Mouse (Mus musculus) cerebellum, adult 18-20 months (tissue): Measurements from ENCODE around the gene Dppa5a.
"Not testable (repeated sequence)": the region's sequence is repeated elsewhere in the genome, so short reads cannot be mapped to it uniquely, and the experiment has no call there.

Experiments used
- DNase-seq, 2 experiments: peaks; one replicate each; pipeline ENCODE4 v3.0.0; 2021

The Dppa5a gene

DNA sequence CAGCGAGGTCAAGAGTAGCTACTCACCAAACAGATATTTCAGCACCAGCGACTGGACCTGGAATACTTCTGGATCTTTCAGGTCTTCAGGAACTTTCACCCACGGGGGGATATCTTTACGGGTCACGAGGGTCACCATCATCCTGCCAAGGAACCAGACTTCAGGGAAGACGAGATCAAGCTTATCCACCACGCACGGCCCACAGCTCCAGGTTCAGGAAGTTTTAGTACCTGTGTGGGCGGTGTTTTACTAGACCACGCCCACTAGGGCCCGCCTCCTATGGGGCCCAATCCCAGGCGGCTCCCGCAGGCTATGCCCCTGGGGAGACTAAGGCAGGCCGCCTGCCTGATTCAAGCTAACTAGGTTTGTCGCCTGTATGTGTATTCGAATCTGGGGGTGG, at the start of gene Dppa5a:
Gene Dppa5a (minus strand): TSS at position 219 of the 400 bp plus-strand sequence.
- DNase-seq = not testable (repeated sequence)

DNA sequence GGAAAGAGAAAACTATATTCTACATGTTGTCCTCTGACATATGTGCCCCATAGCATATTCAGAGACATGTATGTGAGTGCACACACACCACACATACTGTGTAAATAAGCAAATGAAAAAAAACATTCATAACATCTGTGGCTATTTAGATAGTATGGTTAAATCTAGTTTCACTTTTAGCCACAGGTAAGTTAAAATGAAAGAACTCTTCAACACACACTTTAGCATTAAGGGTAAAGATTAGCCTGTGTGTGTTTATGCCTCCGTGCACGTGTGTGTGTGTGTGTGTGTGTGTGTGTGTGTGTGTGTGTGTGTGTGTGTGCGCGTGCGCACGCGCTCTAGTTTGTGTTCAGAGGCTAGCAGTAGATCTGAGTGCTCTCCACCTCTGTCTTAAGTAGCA, 33.6 kb upstream of the Dppa5a start:
- DNase-seq = no peak

DNA sequence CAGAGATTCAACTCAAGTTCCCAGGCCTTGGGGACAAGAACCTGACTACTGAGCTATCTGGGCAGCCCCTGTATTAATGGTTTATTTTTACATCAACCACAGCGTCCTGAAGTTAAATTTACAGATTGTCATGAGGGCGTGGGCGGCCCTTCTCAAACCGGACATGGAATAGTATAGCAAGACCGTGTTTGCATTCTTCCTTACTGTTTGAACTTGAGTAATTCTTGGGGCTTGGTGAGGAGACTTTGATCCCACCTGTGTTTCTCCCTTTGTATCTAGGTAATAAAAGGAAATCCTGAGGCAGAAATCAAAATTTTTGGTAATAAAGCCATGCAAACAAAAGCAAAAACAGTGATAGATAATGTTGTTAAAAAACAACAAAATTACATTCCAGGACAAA, 32.6 kb upstream of the Dppa5a start:
- no peak for DNase-seq

DNA sequence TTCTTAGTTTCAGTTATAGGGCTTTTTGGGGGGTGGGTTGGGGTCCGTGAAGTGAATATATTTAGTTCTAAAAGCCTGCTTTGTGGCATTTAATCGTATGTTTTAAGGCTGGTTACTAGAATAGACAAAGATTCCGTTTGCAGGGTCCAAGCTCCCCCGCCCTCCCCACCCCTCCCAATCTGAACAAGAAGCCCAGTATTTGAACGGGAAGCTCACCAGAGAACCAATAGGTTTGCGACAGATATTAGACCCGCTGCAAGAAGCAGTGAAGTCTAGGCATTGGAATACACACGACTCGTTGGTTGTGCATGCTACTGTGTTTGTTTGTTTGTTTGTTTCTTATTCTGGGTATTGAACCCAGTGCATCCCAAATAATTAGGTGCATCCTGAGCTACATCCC, 28.5 kb upstream of the Dppa5a start:
- DNase-seq = no peak

DNA sequence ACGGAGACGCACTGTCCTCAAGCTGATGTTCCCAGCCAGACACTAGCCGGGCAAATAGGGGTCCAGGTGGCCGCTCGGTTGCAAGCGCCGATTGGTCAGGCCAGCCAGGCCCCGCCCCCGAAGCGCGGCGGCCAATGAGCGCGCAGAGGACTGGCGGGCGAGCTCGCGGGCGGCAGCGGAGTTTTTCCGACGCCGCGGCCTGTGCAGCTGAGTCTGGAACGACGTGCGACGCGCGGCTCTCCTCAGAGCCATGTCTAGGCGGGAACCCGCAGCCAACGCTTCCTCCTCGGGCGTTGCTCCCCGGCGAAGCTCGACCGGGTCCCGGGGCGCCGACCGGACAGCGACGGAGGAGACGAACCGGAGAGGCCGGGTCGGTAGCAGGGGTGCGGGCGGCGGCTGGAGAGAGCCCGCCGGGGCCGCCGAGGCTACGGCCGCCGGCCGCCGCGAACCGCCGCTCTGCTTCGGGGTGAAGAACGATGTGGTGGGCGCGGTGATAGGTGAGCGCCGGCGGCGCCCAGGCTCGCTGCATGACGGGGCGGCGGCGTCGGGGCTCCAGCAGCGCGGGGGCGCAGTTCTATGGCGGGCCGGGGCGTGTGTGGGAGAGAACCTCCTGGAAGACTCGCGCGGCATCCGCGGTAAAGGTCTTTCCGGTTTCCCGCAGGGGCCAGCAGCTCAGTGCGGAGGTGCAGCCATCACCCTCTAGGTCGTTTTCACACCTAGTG, 27.8 kb upstream of the Dppa5a start, which contains the start of gene Ddx43:
Gene Ddx43 (plus strand): TSS at position 148 of the 722 bp plus-strand sequence.
- DNase-seq = peak; percentile 1 to 3

DNA sequence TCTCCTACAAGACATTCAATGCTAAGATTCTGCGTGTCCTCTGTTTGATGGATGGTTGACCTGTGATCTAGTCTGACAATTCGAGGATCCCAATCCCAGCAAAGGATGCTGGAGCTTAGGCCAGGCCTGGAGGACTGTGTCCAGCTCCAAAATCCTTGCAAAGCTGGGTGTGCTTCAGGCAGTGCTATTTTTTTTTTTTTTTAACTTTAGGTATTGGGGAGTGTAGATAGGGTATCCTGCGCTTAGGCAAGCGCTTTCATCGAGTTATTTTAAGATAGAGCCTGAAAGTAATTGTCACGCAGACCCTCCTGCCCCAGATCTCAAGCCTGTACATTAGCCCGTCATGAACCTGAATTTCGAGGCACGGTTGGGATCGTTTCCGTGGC, 27.3 kb upstream of the Dppa5a start:
- DNase-seq = no peak

DNA sequence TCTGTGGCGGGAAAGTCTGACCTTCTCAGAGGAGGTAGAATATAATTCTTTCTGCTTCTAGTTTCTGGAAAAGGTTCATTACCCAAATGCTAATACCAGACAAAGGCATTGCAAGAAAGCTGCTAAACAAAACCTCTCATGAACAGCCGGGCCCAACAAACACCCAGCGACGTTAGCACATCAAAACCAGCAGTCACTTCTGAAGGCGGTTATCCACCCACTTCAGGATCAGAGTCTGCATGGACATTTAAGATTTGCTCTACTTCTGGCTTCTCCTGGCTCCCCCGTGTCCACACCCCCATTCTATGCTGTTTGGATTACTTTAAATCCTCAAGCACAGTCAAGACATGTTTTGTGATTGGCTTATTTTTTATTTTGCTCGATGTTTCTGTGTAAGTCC, 26.6 kb upstream of the Dppa5a start:
- DNase-seq = no peak

DNA sequence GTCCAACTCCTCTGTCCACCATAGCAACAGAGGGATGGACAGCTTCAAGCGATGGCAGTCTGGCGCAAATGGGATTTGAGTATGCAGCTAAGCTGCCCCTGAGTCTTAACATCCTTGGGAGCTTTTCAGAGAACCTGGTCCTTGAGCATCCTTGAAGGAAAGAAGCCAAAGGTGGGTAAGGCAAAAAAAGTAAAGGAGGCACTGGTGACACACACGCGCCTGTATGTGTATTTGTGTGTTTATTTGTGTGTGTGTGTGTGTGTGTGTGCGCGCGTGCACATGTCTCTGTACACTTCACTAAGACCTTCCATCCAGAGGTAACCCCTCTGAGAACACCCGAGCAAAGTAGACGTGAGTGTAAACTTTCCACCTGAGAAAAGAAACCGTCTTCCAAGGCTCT, 25.8 kb upstream of the Dppa5a start:
- DNase-seq = no peak

DNA sequence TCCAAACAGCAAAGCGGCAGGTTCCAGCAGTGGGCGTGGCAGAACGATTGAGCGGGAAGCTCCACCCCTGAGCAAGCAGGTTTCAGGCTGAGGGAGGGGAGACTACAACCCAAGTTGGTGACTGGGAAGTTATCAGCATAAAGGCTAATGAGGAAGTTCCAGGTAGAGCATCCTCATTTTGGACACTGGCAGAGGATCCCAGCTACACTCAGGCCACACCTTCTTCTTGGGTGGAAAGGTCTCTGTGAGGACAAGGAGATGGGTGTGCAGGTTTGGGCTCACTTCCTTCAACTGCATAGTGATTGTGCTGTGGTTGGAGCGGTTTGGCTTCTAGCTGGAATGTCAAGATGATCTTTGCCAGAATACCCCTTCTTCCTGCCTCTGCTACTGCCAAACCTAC, 22.0 kb upstream of the Dppa5a start:
- no peak for DNase-seq

DNA sequence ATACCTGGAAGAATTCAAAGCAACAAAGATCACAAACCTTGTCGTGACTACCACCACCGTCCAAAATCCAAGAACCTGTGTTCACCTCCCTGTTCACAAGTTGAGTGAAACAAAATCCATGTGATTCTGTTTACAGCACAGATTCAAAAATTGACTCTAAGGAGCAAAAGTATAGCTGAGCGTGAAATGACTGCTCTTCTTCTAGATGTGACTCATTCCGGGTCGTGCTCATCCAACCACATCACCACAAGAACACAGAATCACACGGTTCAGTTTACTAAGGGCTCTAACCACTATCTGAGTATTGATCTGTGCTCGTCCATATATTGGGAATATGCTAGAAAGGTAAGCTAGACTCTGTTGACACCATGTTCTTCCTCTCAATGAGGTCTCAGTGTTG, 19.0 kb upstream of the Dppa5a start:
- DNase-seq = no peak

DNA sequence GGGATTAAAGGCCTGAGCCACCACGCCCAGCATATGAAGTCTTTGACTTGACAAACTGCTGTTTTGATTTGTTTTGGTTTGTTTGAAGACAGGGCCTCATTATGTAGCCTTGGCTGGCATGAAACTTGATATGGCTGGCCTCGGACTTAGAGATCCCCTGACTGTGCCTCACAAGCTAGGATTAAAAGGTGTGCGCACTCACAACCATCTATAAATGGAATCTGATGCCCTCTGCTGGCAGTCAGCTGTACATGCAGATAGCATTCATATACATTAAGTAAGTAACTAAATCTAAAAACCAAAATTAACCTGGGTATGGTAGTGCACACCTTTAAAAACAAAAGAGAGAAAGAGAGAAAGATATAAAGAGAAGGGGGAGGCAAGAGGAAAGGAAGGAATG, 17.9 kb upstream of the Dppa5a start:
- DNase-seq = no peak

DNA sequence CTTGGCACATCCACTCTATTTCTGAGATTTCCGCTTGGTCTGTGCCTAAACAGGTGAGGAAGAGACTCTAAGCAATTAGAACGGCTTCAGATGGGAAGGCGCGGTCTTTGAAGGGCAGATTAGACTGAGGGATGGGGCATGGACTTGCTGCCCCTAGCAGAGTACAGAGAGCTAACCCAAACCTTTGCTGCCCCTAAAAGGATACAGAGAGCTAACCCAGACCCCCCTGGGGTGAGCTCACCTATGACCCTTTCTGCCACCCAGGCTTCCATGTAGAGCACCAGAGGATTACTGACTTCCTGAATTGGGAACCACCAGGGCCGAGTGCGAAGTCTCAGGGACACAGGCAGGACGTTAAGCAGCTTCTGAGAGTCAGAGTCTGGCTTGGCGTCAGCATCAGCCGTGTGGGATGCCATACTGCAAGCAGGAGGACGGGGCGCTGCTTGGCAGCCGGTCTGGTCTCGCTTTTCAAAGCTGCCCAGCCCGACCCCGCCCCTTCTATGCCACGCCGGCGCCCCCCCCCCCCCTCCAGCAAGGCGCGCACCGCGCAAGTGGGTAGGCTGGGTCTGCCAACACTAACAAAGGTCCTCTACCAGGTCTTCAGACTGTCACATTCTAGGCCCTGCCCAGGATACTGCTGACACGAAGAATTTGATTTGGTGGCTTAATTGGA, 10.3 kb upstream of the Dppa5a start, which contains the start of gene Ooep:
Gene Ooep (minus strand): TSS at position 613 of the 673 bp plus-strand sequence.
- no peak for DNase-seq

DNA sequence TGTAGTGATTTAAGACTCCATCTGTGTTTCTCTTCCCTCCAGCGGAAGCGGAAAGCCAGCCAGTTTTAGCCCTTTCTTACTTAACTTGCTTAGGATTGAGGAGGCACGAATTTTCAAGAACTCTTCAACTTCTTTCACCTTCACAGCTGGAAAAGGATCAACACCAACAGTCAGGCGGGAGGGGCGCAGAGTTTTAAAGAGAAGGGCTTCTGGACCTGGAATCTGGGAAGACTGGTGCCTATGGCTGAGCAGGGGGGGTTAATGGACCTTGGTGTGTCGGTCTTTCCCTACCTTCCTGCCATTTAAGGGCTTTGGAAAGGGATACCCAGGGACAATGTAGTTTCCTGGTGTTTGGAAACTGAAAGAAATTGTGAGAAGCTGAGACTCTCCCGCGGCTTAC, 9.6 kb upstream of the Dppa5a start:
- DNase-seq = no peak

DNA sequence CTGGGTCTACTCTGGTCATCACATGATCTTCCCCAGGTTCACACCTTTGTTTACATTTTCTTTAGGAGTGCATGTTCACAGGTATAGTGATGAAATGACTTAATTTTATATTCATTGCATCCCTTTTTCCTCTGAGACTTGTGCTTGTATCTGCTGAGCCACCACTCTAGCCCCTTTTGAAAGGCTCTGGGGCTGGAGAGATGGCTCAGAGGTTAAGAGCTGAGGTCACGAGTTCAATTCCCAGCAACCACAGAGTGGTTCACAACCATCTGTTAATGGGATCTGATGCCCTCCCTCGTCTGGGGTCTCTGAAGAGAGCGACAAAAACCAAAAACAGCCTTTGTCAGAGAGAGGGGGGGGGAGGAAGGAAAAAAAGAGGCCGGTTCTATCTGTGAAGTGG, 7.5 kb upstream of the Dppa5a start:
- no peak for DNase-seq

DNA sequence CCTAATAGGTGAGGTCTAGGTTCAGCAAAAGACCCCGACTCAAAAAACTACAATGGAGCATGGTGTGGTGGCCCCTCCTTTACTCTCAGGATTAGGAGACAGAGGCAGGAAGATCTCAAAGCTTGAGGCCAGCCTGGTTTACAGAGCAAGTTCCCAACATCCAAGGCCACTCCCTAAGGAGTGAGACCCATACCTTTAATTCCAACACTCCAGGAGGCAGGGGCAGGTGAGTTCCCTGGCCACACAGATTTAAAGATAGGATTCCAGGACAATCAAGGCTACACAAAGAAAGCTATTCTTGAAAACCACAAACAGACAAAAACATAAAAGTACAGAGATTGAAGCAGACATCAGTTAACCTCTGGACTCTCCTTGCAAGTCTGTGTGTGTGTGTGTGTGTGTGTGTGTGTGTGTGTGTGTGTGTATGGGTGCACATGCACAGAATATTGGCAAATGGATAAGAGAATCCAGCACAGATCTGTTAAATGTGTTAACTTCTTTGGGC, 7.0 kb upstream of the Dppa5a start:
- no peak for DNase-seq

DNA sequence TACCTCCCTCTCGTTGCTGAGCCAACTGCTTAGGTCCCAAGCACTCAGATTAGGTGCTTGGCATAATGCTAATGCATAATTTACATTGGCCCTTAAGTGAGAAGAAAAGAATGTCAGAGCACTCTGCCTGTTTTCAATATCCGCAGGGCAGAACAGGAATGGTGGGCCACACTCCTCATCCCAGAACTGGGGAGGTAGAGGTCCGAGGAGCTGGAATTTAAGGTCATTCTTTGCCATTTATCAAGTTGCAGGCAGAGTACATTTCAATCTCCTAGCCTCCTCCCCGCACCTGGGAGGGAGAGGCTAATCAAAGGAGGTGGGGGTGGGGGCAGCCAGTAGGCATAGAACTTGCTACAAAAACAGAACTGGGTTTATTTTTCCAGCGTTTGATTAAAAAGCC, 6.4 kb upstream of the Dppa5a start:
- no peak for DNase-seq

DNA sequence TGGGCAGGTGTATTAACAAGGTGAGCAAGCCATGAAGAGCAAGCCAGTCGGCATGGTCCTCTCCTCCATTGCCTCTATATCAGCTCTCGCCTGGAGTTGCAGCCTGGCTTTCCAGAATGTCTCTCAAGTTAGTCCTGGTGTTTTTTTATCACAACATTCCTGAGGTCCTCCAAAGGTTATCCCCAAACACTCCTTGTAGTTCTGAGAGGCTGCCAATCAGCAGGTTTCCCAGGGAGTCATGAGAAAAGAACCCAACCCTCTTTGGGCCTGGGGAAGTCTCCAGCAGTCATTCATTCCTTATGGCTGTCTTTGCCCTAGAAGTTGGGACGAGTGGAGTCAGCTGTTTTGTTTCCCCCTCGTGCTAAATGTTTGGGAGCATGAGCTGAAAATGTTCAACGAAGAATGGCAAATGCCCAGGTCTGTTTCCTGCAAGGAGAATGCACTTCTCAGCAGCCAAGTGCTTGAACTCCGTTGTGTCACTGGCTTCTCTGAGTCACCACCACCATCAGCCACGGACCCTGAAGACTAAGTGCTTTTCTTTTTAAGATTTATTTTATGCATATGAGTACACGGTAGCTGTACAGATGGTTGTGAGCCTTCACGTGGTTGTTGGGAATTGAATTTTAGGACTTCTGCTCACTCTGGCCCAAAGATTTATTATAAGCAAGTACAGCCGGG, 5.0 kb upstream of the Dppa5a start:
- DNase-seq = no peak

DNA sequence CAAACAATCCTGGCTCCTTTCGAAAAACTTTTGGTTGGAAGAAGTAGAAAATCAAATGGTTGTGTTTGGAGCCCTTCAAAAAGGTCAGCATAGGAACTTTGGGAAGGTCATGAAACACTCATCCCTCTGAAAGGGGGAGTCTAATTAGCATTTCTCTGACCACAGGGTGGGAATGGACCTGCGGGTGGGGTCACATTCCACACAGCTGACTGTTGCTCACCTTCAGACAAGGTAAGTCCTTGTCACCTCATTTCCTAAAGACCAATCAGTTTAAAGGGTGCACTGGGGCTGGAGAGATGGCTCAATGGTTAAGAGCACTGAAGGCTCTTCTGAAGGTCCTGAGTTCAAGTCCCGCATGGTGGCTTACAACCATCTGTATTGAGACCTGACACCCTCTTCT, 3.5 kb upstream of the Dppa5a start:
- DNase-seq = no peak

DNA sequence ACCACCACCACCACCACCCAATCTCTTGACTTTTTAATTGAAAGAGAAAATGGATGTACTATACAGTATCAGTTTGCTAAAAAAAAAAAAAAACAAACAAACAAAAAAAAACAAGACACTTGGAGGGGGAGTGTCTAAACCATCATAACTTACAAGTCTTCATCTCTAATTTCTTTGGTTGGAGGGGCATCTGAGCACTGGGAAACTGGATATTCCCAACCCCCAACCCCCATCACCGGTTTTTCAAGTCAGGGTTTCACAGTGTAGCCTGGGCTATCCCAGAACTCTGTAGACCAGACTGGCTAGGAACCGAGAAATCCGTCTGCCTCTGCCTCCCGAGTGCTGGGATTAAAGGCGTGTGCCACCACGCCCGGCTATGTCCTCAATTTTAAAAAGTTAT, 1.8 kb upstream of the Dppa5a start:
- no peak for DNase-seq

DNA sequence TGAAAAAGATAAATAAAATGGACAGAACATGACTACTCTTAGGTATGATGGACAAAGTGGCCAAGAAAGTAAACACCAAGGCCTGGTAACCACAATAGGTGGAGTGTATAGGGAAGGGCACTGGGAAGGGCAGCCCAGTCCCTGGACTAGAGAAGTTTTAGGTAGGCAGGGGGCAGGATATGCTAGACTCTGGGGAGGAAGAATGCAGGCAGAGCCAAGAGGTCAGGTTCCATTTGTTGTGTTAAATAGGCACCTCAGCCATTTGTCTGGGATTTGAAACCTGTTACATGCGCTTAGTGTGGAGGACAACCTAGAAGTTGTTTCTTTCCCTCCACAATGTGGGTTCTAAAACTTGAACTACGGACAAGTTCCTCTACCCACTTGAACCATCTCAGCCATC, 1.4 kb upstream of the Dppa5a start:
- DNase-seq = no peak

DNA sequence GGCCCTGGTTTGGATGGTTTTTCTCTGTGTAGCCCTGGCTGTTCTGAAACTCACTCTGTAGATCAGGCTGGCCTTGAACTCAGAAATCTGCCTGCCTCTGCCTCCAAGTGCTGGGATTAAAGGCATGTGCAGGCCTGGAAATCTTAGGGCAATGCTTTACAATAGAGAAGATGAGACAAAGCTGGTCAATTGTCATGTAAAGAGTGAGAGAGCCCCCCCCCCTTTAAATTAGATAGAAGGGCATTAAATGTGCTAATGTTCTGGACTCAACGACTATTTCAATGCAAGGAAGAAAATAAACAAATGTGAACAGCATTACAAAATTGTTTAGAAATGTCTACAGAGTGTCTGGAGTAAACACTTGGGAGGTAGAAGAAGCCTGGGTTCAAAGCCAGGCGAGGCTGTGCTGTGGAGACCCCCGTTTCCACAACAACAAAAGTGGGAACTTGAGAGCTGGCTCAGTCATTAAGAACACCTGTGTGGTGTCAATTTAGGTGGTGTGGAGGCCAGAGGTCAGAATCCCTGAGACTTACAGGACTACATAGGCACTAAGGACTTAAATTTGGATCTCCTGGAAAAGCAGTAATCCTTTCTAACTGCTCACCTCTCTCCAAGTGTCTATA, 805 bp upstream of the Dppa5a start:
- no peak for DNase-seq

DNA sequence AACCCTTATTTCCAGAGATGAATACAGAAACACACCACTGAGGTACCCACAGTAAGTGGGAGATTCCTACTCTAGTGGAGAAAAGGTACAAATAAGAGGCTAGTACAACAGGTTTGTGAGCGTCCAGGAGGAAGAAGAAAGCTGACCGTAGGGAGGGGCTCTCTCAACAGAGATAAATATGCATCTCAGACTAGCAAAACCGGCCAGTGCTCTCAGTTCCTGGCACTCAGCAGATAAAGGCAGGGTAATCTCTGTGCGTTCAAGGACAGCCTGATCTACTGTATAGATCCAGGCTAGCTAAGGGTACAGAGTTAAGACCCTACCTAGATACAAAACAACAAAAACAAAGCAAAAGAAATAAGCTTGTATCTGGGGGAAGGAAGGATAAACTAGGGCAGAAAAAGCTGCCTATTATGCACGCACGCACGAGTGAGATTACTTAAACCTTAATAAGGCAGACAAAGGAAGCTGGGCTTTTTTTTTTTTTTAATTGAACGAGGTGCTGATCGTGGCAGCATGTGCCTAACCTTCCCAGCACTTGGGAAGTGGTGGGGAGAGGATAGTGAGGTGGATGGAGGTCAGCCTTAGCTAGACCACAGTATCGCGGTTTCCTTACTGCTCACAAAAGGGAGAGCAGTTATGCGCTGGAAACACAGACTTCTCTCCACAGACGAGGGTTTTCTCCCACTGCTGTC, 2.0 kb downstream of the Dppa5a start:
- DNase-seq = no peak

DNA sequence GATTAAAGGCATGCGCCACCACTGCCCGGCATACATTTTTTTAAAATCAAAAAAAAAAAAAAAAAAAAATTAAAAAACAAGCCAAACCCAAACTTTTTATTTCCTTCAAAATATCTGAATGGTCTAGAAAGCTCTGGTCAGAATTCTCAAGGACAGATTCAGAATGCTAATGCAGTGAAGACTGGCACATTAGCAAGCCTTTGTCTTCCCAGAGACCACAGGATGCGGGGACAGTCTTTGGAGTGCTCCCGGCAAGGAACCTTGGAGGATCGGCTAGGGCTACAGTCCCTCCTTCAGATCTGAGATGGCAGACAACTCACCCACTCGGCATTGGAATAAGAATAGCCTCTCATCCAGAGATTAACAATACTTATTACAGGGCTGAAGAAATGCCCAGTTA, 3.3 kb downstream of the Dppa5a start:
- DNase-seq = no peak
